Mouse (Mus musculus) telencephalon, adult 2 months (tissue): ENCODE measurements around the gene Tmem185b.

ENCODE experiments used
- DNase-seq: peaks from one replicate; pipeline ENCODE4 v3.0.0-alpha.2; 2011; ENCODE audit warnings: low read depth, low spot score

The Tmem185b gene

GRCm38 (mm10) chr1:119539252-119539651 is 13.3 kb downstream of the Tmem185b start:
- no peak for DNase-seq

- DNase-seq = no peak
Observed at GRCm38 (mm10) chr1:119540836-119541557, 15.0 kb downstream of the Tmem185b start.

GRCm38 (mm10) chr1:119541570-119541969 is 15.6 kb downstream of the Tmem185b start:
- DNase-seq = no peak

- DNase-seq = no peak
Observed at GRCm38 (mm10) chr1:119543316-119543715, 17.4 kb downstream of the Tmem185b start.

- DNase-seq = no peak
Observed at GRCm38 (mm10) chr1:119544611-119545155, 18.7 kb downstream of the Tmem185b start.

GRCm38 (mm10) chr1:119545164-119545563 is 19.2 kb downstream of the Tmem185b start:
- no peak for DNase-seq

GRCm38 (mm10) chr1:119545671-119546070 is 19.7 kb downstream of the Tmem185b start:
- DNase-seq = no peak

GRCm38 (mm10) chr1:119546490-119546889 is 20.5 kb downstream of the Tmem185b start:
- DNase-seq = no peak

- DNase-seq = peak; percentile 72
Observed at GRCm38 (mm10) chr1:119548668-119549326, 22.8 kb downstream of the Tmem185b start.

- DNase-seq = no peak
Observed at GRCm38 (mm10) chr1:119549327-119549689, 23.3 kb downstream of the Tmem185b start.

- no peak for DNase-seq
Observed at GRCm38 (mm10) chr1:119550064-119550463, 24.1 kb downstream of the Tmem185b start.

- no peak for DNase-seq
Observed at GRCm38 (mm10) chr1:119551651-119552050, 25.7 kb downstream of the Tmem185b start.

- no peak for DNase-seq
Observed at GRCm38 (mm10) chr1:119555651-119556050, 29.7 kb downstream of the Tmem185b start.

GRCm38 (mm10) chr1:119557641-119558395 is 31.9 kb downstream of the Tmem185b start:
- peak; percentile 56 for DNase-seq

GRCm38 (mm10) chr1:119565531-119565930 is 39.6 kb downstream of the Tmem185b start:
- no peak for DNase-seq

GRCm38 (mm10) chr1:119570134-119570533 is 44.2 kb downstream of the Tmem185b start:
- no peak for DNase-seq
